Mouse (Mus musculus) cortical plate, adult 2 months (tissue): Measurements from ENCODE around the gene Ttf2.

Experiments used
- CTCF ChIP-seq: fragments of 200-500 bp; IDR thresholded peaks from 2 replicates; pipeline ENCODE4 v1.5.1; 2011; ENCODE audit warnings: mild to moderate bottlenecking, control low read depth, low read length; ENCODE audit not compliant: insufficient read depth; ENCODE audit errors: extremely low read depth
- POLR2A ChIP-seq: fragments of 200-500 bp; IDR thresholded peaks from 2 replicates; pipeline ENCODE4 v1.6.1; 2011; ENCODE audit warnings: mild to moderate bottlenecking, low read length, control low read depth; ENCODE audit not compliant: insufficient read depth; ENCODE audit errors: extremely low read depth

DNA sequence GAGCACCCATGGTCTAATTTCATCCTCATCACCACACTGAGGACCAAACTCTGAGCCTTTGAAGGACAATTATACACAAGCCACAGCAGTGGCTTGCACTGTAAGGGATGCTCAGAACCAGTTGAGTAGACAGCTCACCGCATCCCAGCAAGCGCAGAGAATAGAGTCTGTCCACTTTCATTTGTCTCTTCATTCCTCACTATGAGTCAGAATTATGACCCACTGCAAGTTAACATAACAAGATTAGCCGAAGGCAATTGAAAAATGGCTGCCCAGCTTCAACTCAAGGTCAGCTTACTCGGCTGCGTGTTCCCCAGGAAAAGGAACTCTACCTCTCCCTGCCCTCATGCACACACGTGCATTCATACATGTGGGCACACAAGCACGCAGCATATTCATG is 46.6 kb upstream of the Ttf2 start:
- TF ChIP-seq CTCF, result no peak
- TF ChIP-seq POLR2A, result no peak
